ENCODE assay signal across 13 mouse cellular contexts in the genomic region with DNA sequence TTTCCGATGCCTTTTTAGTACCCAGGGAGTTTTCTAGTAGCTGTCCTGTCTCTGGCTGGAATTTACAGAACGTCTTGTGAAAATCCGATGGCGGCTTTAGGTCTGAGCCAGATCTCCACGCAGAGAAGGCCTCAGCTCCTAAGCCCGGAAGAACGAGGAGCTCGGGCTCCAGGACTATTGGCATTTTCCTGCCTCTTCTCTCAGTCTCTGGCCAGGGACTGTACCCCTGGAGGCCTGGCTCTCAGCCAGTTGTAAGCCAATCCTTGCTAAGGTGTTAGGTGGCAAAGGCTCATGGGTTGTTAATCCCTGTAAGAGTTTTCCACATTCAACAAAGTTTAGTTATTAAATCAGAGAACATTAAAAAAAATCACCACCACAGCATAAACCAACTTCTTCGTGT.
A peak's percentile ranks its signal among the peaks of the same experiment; 100 is the strongest.
DNase-seq lines count a peak whose midpoint lies in the region; ATAC-seq lines count a peak whose summit lies in the region.
"Had no signal": no experiment of that assay in that cellular context is flagged by ENCODE, and none has a peak within 500 bp of the region (broad histone marks: within the 10 kb centered on the region; RNA-seq: fewer than 3 reads in every experiment).

No protein-coding gene starts in this region.

- no peak overlapping the region for H3K4me2 ChIP-seq in hindbrain, embryonic 16.5 days (ENCODE audit: low read length)
- no peak overlapping the region for H3K4me2 ChIP-seq in hindbrain, embryonic 13.5 days
- H3K4me2 ChIP-seq: embryonic facial prominence, embryonic 12.5 days had no signal

- peak; percentile 50; the same call in 1 of the 2 replicates for ATAC-seq in hindbrain, embryonic 16.5 days
- ATAC-seq in hindbrain, embryonic 13.5 days (ENCODE audit: low FRiP score) = no peak

- peak; percentile 48 to 65 for DNase-seq in cerebellum, postnatal 10 days
- DNase-seq in cerebellum, adult 11 months = no peak
- DNase-seq in 3T3-L1 (ENCODE audit: low read depth, low spot score) = peak; percentile 23
- peak; percentile 54 to 74 for DNase-seq in kidney, postnatal 36 days
- no peak for DNase-seq in urinary bladder, adult 2 months (ENCODE audit: low spot score)
- DNase-seq in T-cell, adult 2 months (ENCODE audit: low spot score) = no peak
- DNase-seq: adrenal gland, adult 8-10 months; cerebellum, adult 11-12 months; layer of hippocampus, adult 9-11 months; right cerebral cortex, adult 18-20 months had no signal

- no peaks in the 10 kb centered on the region for H3K9me3 ChIP-seq in hindbrain, embryonic 16.5 days (ENCODE audit: control insufficient read depth, low read length)
- H3K9me3 ChIP-seq in hindbrain, embryonic 13.5 days = no peaks in the 10 kb centered on the region
- H3K9me3 ChIP-seq: embryonic facial prominence, embryonic 12.5 days had no signal

- peaks cover 2% of the 10 kb centered on the region for H3K4me1 ChIP-seq in hindbrain, embryonic 16.5 days (ENCODE audit: control insufficient read depth, insufficient read depth, low read depth, low read length)
- peaks cover 9% of the 10 kb centered on the region for H3K4me1 ChIP-seq in hindbrain, embryonic 13.5 days (replicated peaks)

- WGBS in hindbrain, embryonic 16.5 days = 76% methylated on average over 9 of the region's 9 CpGs
- WGBS in hindbrain, embryonic 13.5 days = 85% methylated on average over 9 of the region's 9 CpGs

- H3K36me3 ChIP-seq in hindbrain, embryonic 16.5 days (ENCODE audit: control insufficient read depth, insufficient read depth, low read length) = no peaks in the 10 kb centered on the region
- H3K36me3 ChIP-seq in hindbrain, embryonic 13.5 days = no peaks in the 10 kb centered on the region
- H3K36me3 ChIP-seq: embryonic facial prominence, embryonic 12.5 days had no signal

- no peak overlapping the region for H3K4me3 ChIP-seq in hindbrain, embryonic 16.5 days (ENCODE audit: low read length)
- no peak overlapping the region for H3K4me3 ChIP-seq in hindbrain, embryonic 13.5 days
- H3K4me3 ChIP-seq: embryonic facial prominence, embryonic 12.5 days had no signal

- H3K9ac ChIP-seq in hindbrain, embryonic 16.5 days (ENCODE audit: low read depth, low read length) = no peak overlapping the region
- no peak overlapping the region for H3K9ac ChIP-seq in hindbrain, embryonic 13.5 days
- H3K9ac ChIP-seq: embryonic facial prominence, embryonic 12.5 days had no signal

- H3K27me3 ChIP-seq in hindbrain, embryonic 16.5 days (replicated peaks; ENCODE audit: control insufficient read depth, insufficient read depth, low read length) = no peaks in the 10 kb centered on the region
- 0 out of 2 replicates have a peak, but pooled peaks cover 3% of the 10 kb centered on the region for H3K27me3 ChIP-seq in hindbrain, embryonic 13.5 days

- H3K27ac ChIP-seq in hindbrain, embryonic 16.5 days (ENCODE audit: low read depth, low read length) = 0 out of 2 replicates have a peak overlapping the region, but pooled peaks have one; percentile 18
- H3K27ac ChIP-seq in hindbrain, embryonic 13.5 days = no peak overlapping the region; the same call in 1 of the 2 replicates
- H3K27ac ChIP-seq: embryonic facial prominence, embryonic 12.5 days had no signal

Comparison
In these comparisons a context has a peak if more than half of its experiments do, and no peak if none do; other contexts are left out.
1. DNase-seq: peak in cerebellum, postnatal 10 days (2 of 2), 3T3-L1 (single experiment) and kidney, postnatal 36 days (2 of 2); none in cerebellum, adult 11 months (single experiment), urinary bladder, adult 2 months (single experiment) and T-cell, adult 2 months (single experiment).